Comparison of ENCODE assay signal across 20 mouse cellular contexts in the genomic region with DNA sequence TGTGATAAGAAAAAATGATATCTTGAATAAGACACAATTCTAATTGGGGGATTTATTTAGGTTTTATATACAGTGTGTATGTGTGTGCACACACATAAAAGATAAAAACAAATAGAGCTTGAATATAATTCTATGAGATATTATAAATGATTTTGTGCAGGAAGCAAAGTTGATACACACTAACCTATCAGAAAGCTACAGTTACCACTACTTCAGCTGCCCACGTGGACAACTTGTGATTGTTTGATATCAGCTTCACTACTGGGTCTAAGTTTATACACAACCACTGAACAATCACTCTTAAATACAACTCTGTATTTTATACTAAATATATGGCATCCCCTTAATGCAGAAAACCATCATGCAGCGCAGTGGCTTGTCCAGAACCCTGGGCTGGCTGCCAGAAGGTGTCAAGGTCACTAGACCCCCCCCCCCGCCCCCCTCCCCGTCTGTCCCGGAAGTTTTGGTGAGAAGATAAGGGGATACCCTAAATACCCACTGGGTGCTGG.
DNase-seq lines count a peak whose midpoint lies in the region; ATAC-seq and TF ChIP-seq lines count a peak whose summit lies in the region.
"Had no signal": no experiment of that assay in that cellular context is flagged by ENCODE, and none has a peak within 500 bp of the region (broad histone marks: within the 10 kb centered on the region; RNA-seq: fewer than 3 reads in every experiment).

No protein-coding gene starts in this region.

- no peak overlapping the region for H3K4me3 ChIP-seq in lung, embryonic 14.5 days (ENCODE audit: low read depth, low read length)
- H3K4me3 ChIP-seq: embryonic facial prominence, embryonic 10.5 days; embryonic facial prominence, embryonic 12.5 days; forebrain, embryonic 13.5 days; forebrain, embryonic 15.5 days had no signal

- H3K9me3 ChIP-seq in lung, embryonic 14.5 days (ENCODE audit: low read depth, low read length): no peaks in the 10 kb centered on the region
- H3K9me3 ChIP-seq: embryonic facial prominence, embryonic 10.5 days; embryonic facial prominence, embryonic 12.5 days; forebrain, embryonic 13.5 days; forebrain, embryonic 15.5 days had no signal

- ATAC-seq in lung, embryonic 14.5 days (ENCODE audit: insufficient read depth): no peak
- ATAC-seq: activated CD4-positive, CD25-positive, alpha-beta regulatory T cell, adult 4 months; forebrain, embryonic 13.5 days; forebrain, embryonic 15.5 days; forebrain, postnatal 0 days; Patski had no signal

- H3K9ac ChIP-seq in lung, embryonic 14.5 days: no peak overlapping the region
- H3K9ac ChIP-seq: embryonic facial prominence, embryonic 12.5 days; forebrain, embryonic 13.5 days; forebrain, embryonic 15.5 days; forebrain, postnatal 0 days had no signal

- 32% methylated on average over 5 of the region's 5 CpGs for WGBS in lung, embryonic 14.5 days

- H3K27me3 ChIP-seq in lung, embryonic 14.5 days (ENCODE audit: insufficient read depth, low read length): no peaks in the 10 kb centered on the region
- H3K27me3 ChIP-seq: embryonic facial prominence, embryonic 12.5 days; forebrain, embryonic 13.5 days; forebrain, embryonic 15.5 days; Patski had no signal

- no peaks in the 10 kb centered on the region for H3K36me3 ChIP-seq in lung, embryonic 14.5 days (ENCODE audit: insufficient read depth)
- H3K36me3 ChIP-seq: embryonic facial prominence, embryonic 10.5 days; embryonic facial prominence, embryonic 12.5 days; forebrain, embryonic 15.5 days had no signal

- no peak overlapping the region for H3K27ac ChIP-seq in lung, embryonic 14.5 days (ENCODE audit: low read depth)
- H3K27ac ChIP-seq: embryonic facial prominence, embryonic 10.5 days; embryonic facial prominence, embryonic 12.5 days; forebrain, embryonic 13.5 days; forebrain, embryonic 15.5 days had no signal

- intact Hi-C loops in heart, postnatal 36 days (cut with DNase I): no loop called here

- H3K4me2 ChIP-seq in lung, embryonic 14.5 days: no peak overlapping the region
- H3K4me2 ChIP-seq: embryonic facial prominence, embryonic 12.5 days; forebrain, embryonic 13.5 days; forebrain, embryonic 15.5 days had no signal

- H3K4me1 ChIP-seq in lung, embryonic 14.5 days (ENCODE audit: insufficient read depth): no peaks in the 10 kb centered on the region
- H3K4me1 ChIP-seq: embryonic facial prominence, embryonic 10.5 days; embryonic facial prominence, embryonic 12.5 days; forebrain, embryonic 13.5 days had no signal

- peak; percentile 3 for DNase-seq in lung, embryonic 14.5 days
- DNase-seq in lung, postnatal 14 days: no peak
- peak; percentile 12 for DNase-seq in MEL-GATA-1-ER (ENCODE audit: extremely low read depth, low read depth)
- DNase-seq in heart, postnatal 36 days: no peak
- DNase-seq in frontal cortex, postnatal 10 days (ENCODE audit: low spot score in 2 of 2): no peak
- DNase-seq: adrenal gland, adult 8-10 months; adrenal gland, postnatal 14 days; adrenal gland, postnatal 36 days; cerebellum, adult 11-12 months; cerebellum, adult 2 months; cerebellum, adult 9-10 months; cerebellum, postnatal 10 days; cerebellum, postnatal 25 days; forebrain, postnatal 0 days had no signal

- no peak for TF ChIP-seq CTCF in lung, embryonic 14.5 days (IDR thresholded peaks at IDR 0.05; ENCODE audit: low read depth)

Comparison
In these comparisons a context has a peak if more than half of its experiments do, and no peak if none do; other contexts are left out.
1. DNase-seq: peak in lung, embryonic 14.5 days (single experiment) and MEL-GATA-1-ER (single experiment); none in lung, postnatal 14 days (single experiment), heart, postnatal 36 days (0 of 2) and frontal cortex, postnatal 10 days (0 of 2).